Mouse (Mus musculus): Measurements from ENCODE around the gene Lipm.

- TF ChIP-seq POLR2A (IDR thresholded peaks at IDR 0.05; ENCODE audit: borderline replicate concordance, extremely low read depth, insufficient read depth, insufficient read length, poor library complexity, severe bottlenecking) (no peak), CTCF (IDR thresholded peaks at IDR 0.05; ENCODE audit: borderline replicate concordance, extremely low read depth, insufficient read depth, insufficient read length) (no peak)
These were observed 18.9 kb downstream of the Lipm start for GRCm38 (mm10) chr19:34119653-34120052.
